ENCODE assay signal across 18 mouse cellular contexts in the genomic region with DNA sequence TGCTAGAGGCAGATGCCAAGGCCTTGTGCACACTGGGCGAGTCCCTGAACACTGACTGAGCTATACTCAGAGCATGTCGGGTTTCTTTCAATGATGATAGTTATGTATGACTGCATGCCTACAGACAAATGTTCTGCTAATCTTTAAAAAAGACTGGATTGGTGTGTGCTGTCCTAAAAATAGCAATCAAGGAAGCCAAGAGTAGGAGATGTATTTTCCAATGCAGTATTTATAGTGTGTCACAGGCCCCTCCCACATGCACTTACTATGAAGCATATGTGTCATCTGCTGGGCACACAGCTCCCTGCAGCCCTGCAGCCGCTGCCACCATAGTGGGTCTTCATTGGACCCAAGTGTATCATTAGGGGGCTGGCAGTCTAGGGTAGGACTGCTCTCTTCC. TPM values are rescaled to one million over a fixed set of nuclear protein-coding genes. Genes with fewer than 3 reads are reported as not detected.
DNase-seq lines count a peak whose midpoint lies in the region; ATAC-seq and TF ChIP-seq lines count a peak whose summit lies in the region.
"Had no signal": no experiment of that assay in that cellular context is flagged by ENCODE, and none has a peak within 500 bp of the region (broad histone marks: within the 10 kb centered on the region; RNA-seq: fewer than 3 reads in every experiment).

No protein-coding gene starts in this region.

- no peaks in the 10 kb centered on the region; the same call in 1 of the 2 replicates for H3K79me2 ChIP-seq in heart, adult 2 months (replicated peaks; ENCODE audit: control insufficient read depth, insufficient read depth, low read length)

- no peaks in the 10 kb centered on the region for H3K27me3 ChIP-seq in heart, adult 2 months (ENCODE audit: control insufficient read depth, insufficient read depth, low read length)
- no peaks in the 10 kb centered on the region for H3K27me3 ChIP-seq in liver, embryonic 13.5 days
- no peaks in the 10 kb centered on the region for H3K27me3 ChIP-seq in liver, embryonic 11.5 days (replicated peaks; ENCODE audit: control insufficient read depth, insufficient read depth, low read length)
- H3K27me3 ChIP-seq: embryonic facial prominence, embryonic 12.5 days; liver, embryonic 12.5 days; Patski had no signal

- H3K4me3 ChIP-seq in heart, adult 2 months = no peak overlapping the region
- H3K4me3 ChIP-seq in liver, embryonic 13.5 days (replicated peaks) = no peak overlapping the region
- H3K4me3 ChIP-seq in liver, embryonic 11.5 days (ENCODE audit: low read depth, low read length) = no peak overlapping the region
- H3K4me3 ChIP-seq in brown adipose tissue, adult 24 weeks (ENCODE audit: insufficient read depth, low read depth, low read length) = no peak overlapping the region
- H3K4me3 ChIP-seq: embryonic facial prominence, embryonic 12.5 days; liver, embryonic 12.5 days had no signal

- H3K27ac ChIP-seq in heart, adult 2 months = peak overlapping the region; percentile 52
- H3K27ac ChIP-seq in liver, embryonic 13.5 days = peak overlapping the region; percentile 9; the same call in 1 of the 2 replicates
- H3K27ac ChIP-seq in liver, embryonic 11.5 days (ENCODE audit: low read depth, low read length) = no peak overlapping the region
- 0 out of 2 replicates have a peak overlapping the region, but pooled peaks have one; percentile 47 for H3K27ac ChIP-seq in brown adipose tissue, adult 24 weeks (replicated peaks; ENCODE audit: low read depth, low read length)
- H3K27ac ChIP-seq: embryonic facial prominence, embryonic 12.5 days; liver, embryonic 12.5 days had no signal

- no peak for TF ChIP-seq EP300 in heart, adult 2 months (IDR thresholded peaks at IDR 0.05; ENCODE audit: insufficient read depth, low read depth, low read length)

- no peak for DNase-seq in heart, adult 2 months
- no peak for DNase-seq in heart, adult 9 months (ENCODE audit: low spot score in 2 of 2)
- DNase-seq in liver, embryonic 13.5 days = no peak
- DNase-seq in liver, embryonic 11.5 days (ENCODE audit: low spot score) = no peak
- peak; percentile 50 to 83 for DNase-seq in left cerebral cortex, postnatal 14 days (ENCODE audit: low spot score in 2 of 2)
- DNase-seq in spleen, postnatal 4 days (ENCODE audit: low spot score in 2 of 2) = no peak
- no peak for DNase-seq in adrenal gland, postnatal 4 days (ENCODE audit: low spot score in 2 of 2)
- DNase-seq: cerebellum, postnatal 36 days; kidney, adult 2 months; kidney, postnatal 36 days; thymus, postnatal 4 days had no signal

- no peaks in the 10 kb centered on the region; the same call in 1 of the 2 replicates for H3K36me3 ChIP-seq in heart, adult 2 months (ENCODE audit: control insufficient read depth, insufficient read depth, low read length)
- H3K36me3 ChIP-seq in liver, embryonic 13.5 days = peaks cover 42% of the 10 kb centered on the region
- H3K36me3 ChIP-seq in liver, embryonic 11.5 days (ENCODE audit: control insufficient read depth, insufficient read depth, low read length) = peaks cover 3% of the 10 kb centered on the region; the same call in 1 of the 2 replicates

- TF ChIP-seq CTCF in heart, adult 2 months (IDR thresholded peaks at IDR 0.05) = no peak

- H3K9ac ChIP-seq in heart, adult 2 months (ENCODE audit: low read depth, low read length) = no peak overlapping the region
- H3K9ac ChIP-seq in liver, embryonic 13.5 days = no peak overlapping the region
- no peak overlapping the region for H3K9ac ChIP-seq in liver, embryonic 11.5 days (ENCODE audit: low read depth, low read length)
- H3K9ac ChIP-seq: embryonic facial prominence, embryonic 12.5 days; liver, embryonic 12.5 days had no signal

- intact Hi-C loops in heart, adult 2 months (cut with DNase I) = no loop called here
- intact Hi-C loops in left cerebral cortex, postnatal 14 days (cut with DNase I) = no loop called here

- no peaks in the 10 kb centered on the region for H3K9me3 ChIP-seq in liver, embryonic 13.5 days (replicated peaks)
- no peaks in the 10 kb centered on the region for H3K9me3 ChIP-seq in liver, embryonic 11.5 days (ENCODE audit: control insufficient read depth, low read length)
- H3K9me3 ChIP-seq: embryonic facial prominence, embryonic 12.5 days; liver, embryonic 12.5 days had no signal

- 33% methylated on average over 3 of the region's 3 CpGs for WGBS in heart, adult 2 months
- whole genome bisulfite sequencing in liver, embryonic 13.5 days (ENCODE audit: insufficient replicate concordance) = 72% methylated on average over 3 of the region's 3 CpGs
- 77% methylated on average over 3 of the region's 3 CpGs for WGBS in liver, embryonic 11.5 days

- no peak for TF ChIP-seq POLR2A in heart, adult 2 months (IDR thresholded peaks at IDR 0.05; ENCODE audit: insufficient read depth, low read depth, low read length)

- ATAC-seq in liver, embryonic 13.5 days (ENCODE audit: low read depth) = no peak
- ATAC-seq in liver, embryonic 11.5 days (replicated peaks; ENCODE audit: low FRiP score) = no peak
- ATAC-seq: forebrain, embryonic 14.5 days; hindbrain, embryonic 16.5 days; liver, embryonic 12.5 days; lung, postnatal 0 days; Patski had no signal

- peaks cover 8% of the 10 kb centered on the region for H3K4me1 ChIP-seq in heart, adult 2 months (ENCODE audit: control insufficient read depth, insufficient read depth, low read length)
- H3K4me1 ChIP-seq in liver, embryonic 13.5 days (replicated peaks) = peaks cover 16% of the 10 kb centered on the region; the same call in 1 of the 2 replicates
- H3K4me1 ChIP-seq in liver, embryonic 11.5 days (replicated peaks; ENCODE audit: control insufficient read depth, insufficient read depth, low read length) = no peaks in the 10 kb centered on the region
- H3K4me1 ChIP-seq in brown adipose tissue, adult 24 weeks (ENCODE audit: control insufficient read depth, insufficient read depth, insufficient read length, low read length) = peaks cover 2% of the 10 kb centered on the region
- H3K4me1 ChIP-seq: embryonic facial prominence, embryonic 12.5 days had no signal

- H3K4me2 ChIP-seq in liver, embryonic 13.5 days = no peak overlapping the region
- H3K4me2 ChIP-seq in liver, embryonic 11.5 days = no peak overlapping the region
- H3K4me2 ChIP-seq: embryonic facial prominence, embryonic 12.5 days; liver, embryonic 12.5 days had no signal

RNA-seq across cellular contexts. Expression of a gene that starts 25.1 kb away (rescaled TPM):
- total RNA-seq in heart, adult 2 months (2021) = 10 to 100 TPM; 32.9 to 40.7 TPM
- 97.1 and 106 TPM in 2 replicates for polyA plus RNA-seq in heart, adult 2 months (2012; rRNA removed)
- polyA plus RNA-seq in liver, embryonic 13.5 days (2015; fragmentation: Nextera tagmentation; extraction: Ambion mirVana) = 12.2 and 15.8 TPM in 2 replicates
- 30.2 and 30.9 TPM in 2 replicates for polyA plus RNA-seq in liver, embryonic 11.5 days (2014; fragmentation: Nextera tagmentation; extraction: Ambion mirVana)
- 392 and 520 TPM in 2 replicates for polyA plus RNA-seq in brown adipose tissue, adult 24 weeks (2012; ENCODE audit: insufficient read depth, insufficient read length, missing spikeins)
- total RNA-seq in left cerebral cortex, postnatal 14 days (2021) = 10 to 100 TPM; 55.1 to 58.1 TPM
- 10 to 100 TPM; 58.4 to 69.9 TPM for total RNA-seq in adrenal gland, postnatal 4 days (2021)

RNA-seq across cellular contexts. Expression of a gene that starts 40.4 kb away (rescaled TPM):
- 10 to 100 TPM; 51.3 to 54.7 TPM for total RNA-seq in heart, adult 2 months (2021)
- 94.0 and 123 TPM in 2 replicates for polyA plus RNA-seq in heart, adult 2 months (2012; rRNA removed)
- 26.8 and 30.3 TPM in 2 replicates for polyA plus RNA-seq in liver, embryonic 13.5 days (2015; fragmentation: Nextera tagmentation; extraction: Ambion mirVana)
- 39.0 and 41.4 TPM in 2 replicates for polyA plus RNA-seq in liver, embryonic 11.5 days (2014; fragmentation: Nextera tagmentation; extraction: Ambion mirVana)
- 120 and 127 TPM in 2 replicates for polyA plus RNA-seq in brown adipose tissue, adult 24 weeks (2012; ENCODE audit: insufficient read depth, insufficient read length, missing spikeins)
- total RNA-seq in left cerebral cortex, postnatal 14 days (2021) = 10 to 100 TPM; 14.8 to 17.4 TPM
- 100 to 1,000 TPM; 150 to 165 TPM for total RNA-seq in adrenal gland, postnatal 4 days (2021)

RNA-seq across cellular contexts. Expression of a gene that starts 49.3 kb away (rescaled TPM):
- total RNA-seq in heart, adult 2 months (2021) = 10 to 100 TPM; 16.5 to 20.3 TPM
- 15.4 and 17.1 TPM in 2 replicates for polyA plus RNA-seq in heart, adult 2 months (2012; rRNA removed)
- 8.5 and 10.5 TPM in 2 replicates for polyA plus RNA-seq in liver, embryonic 13.5 days (2015; fragmentation: Nextera tagmentation; extraction: Ambion mirVana)
- 23.6 and 27.4 TPM in 2 replicates for polyA plus RNA-seq in liver, embryonic 11.5 days (2014; fragmentation: Nextera tagmentation; extraction: Ambion mirVana)
- polyA plus RNA-seq in brown adipose tissue, adult 24 weeks (2012; ENCODE audit: insufficient read depth, insufficient read length, missing spikeins) = 4.2 and 6.5 TPM in 2 replicates
- total RNA-seq in left cerebral cortex, postnatal 14 days (2021) = 10 to 100 TPM; 68.3 to 75.5 TPM
- 10 to 100 TPM; 29.1 to 34.6 TPM for total RNA-seq in adrenal gland, postnatal 4 days (2021)

RNA-seq across cellular contexts. Expression of a gene that starts 49.5 kb away (rescaled TPM):
- total RNA-seq in heart, adult 2 months (2021) = 10 to 100 TPM; 74.6 to 80.1 TPM
- polyA plus RNA-seq in heart, adult 2 months (2012; rRNA removed) = 33.9 and 40.2 TPM in 2 replicates
- polyA plus RNA-seq in liver, embryonic 13.5 days (2015; fragmentation: Nextera tagmentation; extraction: Ambion mirVana) = 71.5 and 77.4 TPM in 2 replicates
- 121 and 125 TPM in 2 replicates for polyA plus RNA-seq in liver, embryonic 11.5 days (2014; fragmentation: Nextera tagmentation; extraction: Ambion mirVana)
- polyA plus RNA-seq in brown adipose tissue, adult 24 weeks (2012; ENCODE audit: insufficient read depth, insufficient read length, missing spikeins) = 106 and 138 TPM in 2 replicates
- 10 to 100 TPM; 47.4 to 49.8 TPM for total RNA-seq in left cerebral cortex, postnatal 14 days (2021)
- 10 to 100 TPM; 72.9 to 77.3 TPM for total RNA-seq in adrenal gland, postnatal 4 days (2021)

RNA-seq across cellular contexts. Expression of a gene that starts 55.2 kb away (rescaled TPM):
- 100 to 1,000 TPM; 107 to 109 TPM for total RNA-seq in heart, adult 2 months (2021)
- polyA plus RNA-seq in heart, adult 2 months (2012; rRNA removed) = 52.0 and 73.2 TPM in 2 replicates
- polyA plus RNA-seq in liver, embryonic 13.5 days (2015; fragmentation: Nextera tagmentation; extraction: Ambion mirVana) = 56.7 and 63.5 TPM in 2 replicates
- 47.2 and 52.8 TPM in 2 replicates for polyA plus RNA-seq in liver, embryonic 11.5 days (2014; fragmentation: Nextera tagmentation; extraction: Ambion mirVana)
- polyA plus RNA-seq in brown adipose tissue, adult 24 weeks (2012; ENCODE audit: insufficient read depth, insufficient read length, missing spikeins) = 29.1 and 32.4 TPM in 2 replicates
- 100 to 1,000 TPM; 183 to 190 TPM for total RNA-seq in left cerebral cortex, postnatal 14 days (2021)
- 100 to 1,000 TPM; 116 to 135 TPM for total RNA-seq in adrenal gland, postnatal 4 days (2021)

Comparison
In these comparisons a context has a peak if more than half of its experiments do, and no peak if none do; other contexts are left out.
1. DNase-seq: peak in left cerebral cortex, postnatal 14 days (2 of 2); none in heart, adult 2 months (0 of 2), heart, adult 9 months (0 of 2), liver, embryonic 13.5 days (single experiment), liver, embryonic 11.5 days (single experiment), spleen, postnatal 4 days (0 of 2) and adrenal gland, postnatal 4 days (0 of 2).